Mouse (Mus musculus): ENCODE measurements around the gene Ap1s3. TPM values are rescaled to one million over a fixed set of nuclear protein-coding genes. Genes with fewer than 3 reads are reported as not detected.

Ap1s3 gene
- total RNA-seq (2021), result under 1 TPM in 1 of 2 experiments, not detected in 1; 0.16 TPM
- long read RNA-seq, experiment 1, result 0 reads
- long read RNA-seq, experiment 2, result 0 reads

GRCm38 (mm10) chr1:79671543-79672337 is at the start of gene Ap1s3:
Ap1s3 (minus strand) TSS chr1:79671972.
- intact Hi-C loops (cut with DNase I; ENCODE audit: low total_unique reads), result no loop called here
- no peak for DNase-seq

- intact Hi-C loops (cut with DNase I; ENCODE audit: low total_unique reads), result no loop called here
Observed at GRCm38 (mm10) chr1:79714152-79714923, 42.6 kb upstream of the Ap1s3 start.

GRCm38 (mm10) chr1:79713081-79713480 is 41.3 kb upstream of the Ap1s3 start:
- DNase-seq, result no peak

More at GRCm38 (mm10) chr1:79714152-79714923, 42.6 kb upstream of the Ap1s3 start:
- no peak for DNase-seq

GRCm38 (mm10) chr1:79711147-79712126 is 39.7 kb upstream of the Ap1s3 start:
- intact Hi-C loops (cut with DNase I; ENCODE audit: low total_unique reads), result no loop called here
- DNase-seq, result no peak

More at GRCm38 (mm10) chr1:79713081-79713480, 41.3 kb upstream of the Ap1s3 start:
- intact Hi-C loops (cut with DNase I; ENCODE audit: low total_unique reads), result no loop called here

DNA sequence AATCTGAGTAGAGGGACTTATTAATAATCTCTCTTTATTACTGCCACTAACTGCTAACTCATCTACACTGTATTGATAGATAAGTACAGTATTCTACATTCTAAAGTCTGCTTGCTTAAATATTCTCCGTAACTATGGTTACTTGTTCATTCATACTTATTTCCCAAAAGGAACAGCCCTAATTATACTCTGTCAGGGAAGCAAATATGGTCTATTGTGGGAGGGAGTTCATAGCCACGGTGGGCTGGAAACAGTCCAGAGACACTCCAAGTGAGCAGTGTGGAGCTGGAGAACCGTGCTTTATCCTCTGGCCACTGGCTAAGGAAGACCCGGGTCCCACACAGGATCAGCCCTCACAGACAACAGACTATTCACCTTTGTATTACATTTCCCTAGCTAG is 38.9 kb upstream of the Ap1s3 start:
- no peak for DNase-seq
- intact Hi-C loops (cut with DNase I; ENCODE audit: low total_unique reads), result no loop called here

DNA sequence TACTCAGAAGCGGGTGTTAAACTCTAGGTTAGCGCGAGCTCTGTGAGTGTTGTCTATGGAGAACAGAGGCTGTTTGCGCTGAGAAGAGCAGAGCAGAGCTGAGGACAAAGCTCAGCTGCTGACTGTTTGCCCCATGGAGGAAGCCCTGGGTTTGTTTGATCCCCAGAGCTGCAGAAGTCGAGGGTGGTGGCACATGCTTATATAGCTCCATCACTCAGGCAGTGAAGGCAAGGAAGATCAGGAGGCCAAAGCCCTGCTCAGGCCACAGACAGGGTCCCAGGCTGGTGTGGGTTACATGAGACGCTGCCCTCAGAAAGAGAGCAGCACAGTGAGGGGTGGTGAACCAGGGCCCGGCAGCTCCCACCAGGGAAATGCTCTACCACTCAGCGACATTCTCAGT is 38.4 kb upstream of the Ap1s3 start:
- intact Hi-C loops (cut with DNase I; ENCODE audit: low total_unique reads), result no loop called here
- no peak for DNase-seq

DNA sequence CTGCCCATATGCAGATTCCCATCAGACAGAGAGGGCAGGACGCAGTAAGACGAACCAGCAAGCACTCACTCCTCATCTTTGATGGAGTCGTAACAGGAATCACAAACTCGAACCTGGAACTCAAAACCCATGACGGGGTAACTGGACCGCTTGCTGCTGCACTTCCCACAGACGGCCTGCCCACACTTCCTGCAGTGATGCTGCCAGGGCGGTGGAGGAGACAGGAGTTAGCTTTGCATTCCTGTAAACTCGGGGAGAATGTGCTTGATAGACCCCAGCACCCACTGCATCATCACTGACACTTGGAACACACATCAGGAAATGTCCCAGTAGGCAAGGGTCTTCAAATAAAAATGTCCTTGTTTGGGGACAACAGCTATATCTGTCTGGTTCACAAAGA is 35.6 kb upstream of the Ap1s3 start:
- intact Hi-C loops (cut with DNase I; ENCODE audit: low total_unique reads), result no loop called here
- no peak for DNase-seq

DNA sequence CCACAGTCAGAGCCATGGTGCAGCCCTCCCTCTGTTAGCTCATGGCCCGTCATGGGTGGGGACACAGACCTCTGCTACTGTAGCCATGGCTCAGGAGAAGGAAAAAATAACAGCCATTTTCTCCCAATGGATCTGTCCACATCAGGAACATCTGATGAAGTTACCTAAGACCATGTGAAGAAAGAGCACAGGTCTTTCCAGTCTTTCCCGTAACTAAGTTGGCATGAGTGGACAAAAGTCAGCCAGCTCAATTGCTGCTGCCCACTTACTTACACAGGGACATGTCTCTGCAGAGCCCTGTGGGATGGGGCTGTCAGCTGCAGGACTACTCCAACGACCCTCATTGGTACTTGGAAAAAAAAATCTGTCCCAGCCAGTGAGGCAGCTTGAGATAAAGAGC is 34.9 kb upstream of the Ap1s3 start:
- intact Hi-C loops (cut with DNase I; ENCODE audit: low total_unique reads), result no loop called here
- no peak for DNase-seq

DNA sequence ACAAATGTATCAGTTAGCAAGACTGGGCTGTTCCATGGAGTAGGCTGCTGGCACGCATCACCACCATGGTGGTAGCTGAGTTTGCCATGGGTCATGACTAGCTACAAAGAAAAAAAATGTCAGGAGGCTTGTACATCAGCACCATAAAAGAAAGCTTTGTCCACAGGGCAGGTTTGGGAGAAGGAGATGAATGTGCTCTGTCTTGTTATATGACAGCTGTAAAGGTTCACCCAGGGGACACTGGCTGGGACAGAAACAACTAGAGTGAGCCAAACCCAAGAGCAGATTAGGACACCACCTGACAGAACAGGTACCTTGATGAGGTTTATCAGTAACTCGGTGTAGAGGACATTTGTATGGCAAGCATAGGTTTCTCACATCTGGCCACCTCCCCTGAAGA is 32.9 kb upstream of the Ap1s3 start:
- intact Hi-C loops (cut with DNase I; ENCODE audit: low total_unique reads), result no loop called here

GRCm38 (mm10) chr1:79703520-79703919 is 31.7 kb upstream of the Ap1s3 start:
- intact Hi-C loops (cut with DNase I; ENCODE audit: low total_unique reads), result no loop called here
- DNase-seq, result no peak

More for the DNA sequence above, 32.9 kb upstream of the Ap1s3 start:
- no peak for DNase-seq

DNA sequence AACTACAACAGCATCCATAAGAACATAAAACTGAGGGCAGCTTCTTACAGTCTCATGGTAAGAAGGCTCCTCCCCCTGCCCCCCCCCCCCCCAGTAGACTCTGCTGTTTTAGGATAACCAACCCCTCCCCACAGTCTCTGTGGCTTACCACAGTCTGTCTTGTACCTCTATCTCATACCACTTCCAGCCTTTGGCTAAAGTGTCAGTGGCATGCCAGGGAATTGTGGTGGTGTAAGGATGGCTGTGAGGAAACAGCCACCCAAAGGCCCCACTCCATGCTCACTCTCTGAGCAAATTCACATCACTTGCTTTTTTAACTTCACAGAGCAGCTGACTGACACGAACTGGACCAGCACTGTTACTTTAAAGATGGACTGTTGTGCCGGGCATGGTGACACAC is 26.7 kb upstream of the Ap1s3 start:
- intact Hi-C loops (cut with DNase I; ENCODE audit: low total_unique reads), result no loop called here
- DNase-seq, result no peak

- no peak for DNase-seq
- intact Hi-C loops (cut with DNase I; ENCODE audit: low total_unique reads), result no loop called here
Observed at GRCm38 (mm10) chr1:79697382-79697781, 25.6 kb upstream of the Ap1s3 start.

GRCm38 (mm10) chr1:79696933-79697332 is 25.2 kb upstream of the Ap1s3 start:
- DNase-seq, result no peak
- intact Hi-C loops (cut with DNase I; ENCODE audit: low total_unique reads), result no loop called here

DNA sequence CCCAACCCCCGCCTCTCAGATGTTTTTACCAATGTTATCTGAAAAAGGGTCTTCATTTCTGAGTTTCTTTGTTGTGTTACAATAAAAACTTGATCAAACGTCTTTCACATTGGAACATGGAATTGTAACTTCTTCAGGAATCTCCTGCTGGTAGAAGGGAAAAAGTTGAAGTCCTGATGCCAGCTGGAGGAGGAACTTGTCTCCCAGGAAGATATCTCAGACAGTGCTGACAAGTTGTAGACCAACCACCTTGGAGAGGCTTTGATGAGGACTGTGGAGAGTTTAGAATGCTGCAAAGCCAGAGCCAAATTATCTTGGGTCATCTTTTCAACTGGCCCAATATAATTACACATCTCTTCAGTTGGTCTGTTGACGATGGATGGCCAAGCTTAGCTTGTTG is 20.7 kb upstream of the Ap1s3 start:
- intact Hi-C loops (cut with DNase I; ENCODE audit: low total_unique reads), result no loop called here
- DNase-seq, result no peak

- intact Hi-C loops (cut with DNase I; ENCODE audit: low total_unique reads), result no loop called here
- no peak for DNase-seq
Observed at GRCm38 (mm10) chr1:79687254-79687653, 15.5 kb upstream of the Ap1s3 start.

GRCm38 (mm10) chr1:79684027-79684426 is 12.3 kb upstream of the Ap1s3 start:
- no peak for DNase-seq
- intact Hi-C loops (cut with DNase I; ENCODE audit: low total_unique reads), result loop anchor here (5.0 kb wide), 1 partner anchor 962 kb away; no protein-coding TSS in a partner anchor

- intact Hi-C loops (cut with DNase I; ENCODE audit: low total_unique reads), result loop anchor here (5.0 kb wide), 1 partner anchor 961 kb away; no protein-coding TSS in a partner anchor
Observed at GRCm38 (mm10) chr1:79682936-79683335, 11.2 kb upstream of the Ap1s3 start.

GRCm38 (mm10) chr1:79680777-79681176 is 9.0 kb upstream of the Ap1s3 start:
- intact Hi-C loops (cut with DNase I; ENCODE audit: low total_unique reads), result loop anchor here (5.0 kb wide), 1 partner anchor 958 kb away; no protein-coding TSS in a partner anchor
- DNase-seq, result no peak

More at GRCm38 (mm10) chr1:79682936-79683335, 11.2 kb upstream of the Ap1s3 start:
- DNase-seq, result no peak

- intact Hi-C loops (cut with DNase I; ENCODE audit: low total_unique reads), result no loop called here
- DNase-seq, result no peak
Observed at GRCm38 (mm10) chr1:79678117-79678684, 6.4 kb upstream of the Ap1s3 start.
